In the genomic region with DNA sequence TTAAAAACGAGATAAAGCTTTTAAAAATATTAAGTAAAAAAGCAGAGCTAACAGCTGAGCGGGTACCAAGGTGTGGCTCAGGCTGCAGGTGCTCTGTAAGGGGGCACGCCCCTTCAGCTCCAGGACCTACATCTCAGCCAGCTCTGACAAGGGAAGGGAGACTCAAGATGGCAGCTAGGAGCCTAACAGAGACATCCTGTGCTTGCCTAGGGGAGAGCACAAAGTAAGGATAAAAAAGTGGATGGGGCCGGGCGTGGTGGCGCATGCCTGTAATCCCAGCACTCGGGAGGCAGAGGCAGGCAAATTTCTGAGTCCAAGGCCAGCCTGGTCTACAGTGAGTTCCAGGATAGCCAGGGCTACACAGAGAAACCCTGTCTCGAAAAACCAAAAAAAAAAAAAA, we compare ENCODE assay signal across 2 mouse cellular contexts.
A peak's percentile ranks its signal among the peaks of the same experiment; 100 is the strongest.
DNase-seq lines count a peak whose midpoint lies in the region.
"Not testable (repeated sequence)": the region's sequence is repeated elsewhere in the genome, so short reads cannot be mapped to it uniquely, and the experiment has no call there.

No protein-coding gene starts in this region.

- DNase-seq in heart, adult 11 months: peak; percentile 84
- peak; percentile 63 for DNase-seq in heart, embryonic 10.5 days (ENCODE audit: low spot score)

- H3K36me3 ChIP-seq in heart, embryonic 10.5 days: peaks cover 89% of the 10 kb centered on the region

- not testable (repeated sequence) for H3K27me3 ChIP-seq in heart, embryonic 10.5 days (ENCODE audit: insufficient read depth, poor library complexity, severe bottlenecking)

- peaks cover 29% of the 10 kb centered on the region for H3K4me1 ChIP-seq in heart, embryonic 10.5 days

- 88% methylated on average over 8 of the region's 8 CpGs for WGBS in heart, embryonic 10.5 days

- H3K27ac ChIP-seq in heart, embryonic 10.5 days: not testable (repeated sequence)

- H3K9me3 ChIP-seq in heart, embryonic 10.5 days: not testable (repeated sequence)

- not testable (repeated sequence) for H3K4me3 ChIP-seq in heart, embryonic 10.5 days
